Mouse (Mus musculus) kidney, postnatal 36 days (tissue): ENCODE measurements around the gene Rab4a.

Source experiments
- DNase-seq, 2 experiments: peaks; one replicate each; pipeline ENCODE4 v3.0.0; 2021 to 2022; ENCODE audit warnings: mixed read lengths in 2 of 2

The Rab4a gene

DNA sequence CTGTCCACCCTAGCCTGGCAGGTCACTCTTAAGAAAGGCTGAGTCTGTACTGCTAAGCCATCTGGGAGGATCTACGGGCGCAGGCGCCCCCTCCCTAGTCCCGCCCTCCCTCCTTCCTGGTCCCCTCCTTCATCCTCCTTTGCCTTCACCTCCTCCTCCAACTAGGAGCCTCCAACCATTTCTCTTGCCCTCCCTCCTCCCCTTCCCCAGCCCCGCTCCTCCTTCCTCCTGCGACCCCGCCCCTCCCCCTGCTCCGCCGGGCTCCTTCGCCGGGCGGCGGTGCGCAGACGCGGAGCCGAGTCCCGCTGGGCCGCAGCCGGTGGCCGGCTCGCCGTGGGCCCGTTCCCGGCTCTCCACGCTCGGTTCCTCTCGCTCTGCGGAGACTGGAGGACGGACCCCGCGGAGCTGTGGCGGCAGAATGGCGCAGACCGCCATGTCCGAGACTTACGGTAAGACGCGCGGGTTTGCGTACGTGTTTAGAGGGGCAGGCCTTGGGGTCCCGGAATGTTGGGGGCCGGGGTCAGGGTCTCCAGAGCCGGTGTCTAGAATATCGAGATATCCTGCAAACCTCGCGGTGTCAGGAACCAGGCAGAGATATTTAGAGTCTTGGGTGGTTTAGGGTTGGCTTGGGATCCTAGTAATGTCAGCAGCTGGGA is at the start of gene Rab4a:
TSS of gene Rab4a (plus strand) at position 268 of the 656 bp plus-strand sequence.
- DNase-seq, result peak; percentile 93 to 97

- peak in 1 of 2 experiments; percentile 20 for DNase-seq
Measured at GRCm38 (mm10) chr8:123756901-123757300, 48.9 kb upstream of the Rab4a start.

DNA sequence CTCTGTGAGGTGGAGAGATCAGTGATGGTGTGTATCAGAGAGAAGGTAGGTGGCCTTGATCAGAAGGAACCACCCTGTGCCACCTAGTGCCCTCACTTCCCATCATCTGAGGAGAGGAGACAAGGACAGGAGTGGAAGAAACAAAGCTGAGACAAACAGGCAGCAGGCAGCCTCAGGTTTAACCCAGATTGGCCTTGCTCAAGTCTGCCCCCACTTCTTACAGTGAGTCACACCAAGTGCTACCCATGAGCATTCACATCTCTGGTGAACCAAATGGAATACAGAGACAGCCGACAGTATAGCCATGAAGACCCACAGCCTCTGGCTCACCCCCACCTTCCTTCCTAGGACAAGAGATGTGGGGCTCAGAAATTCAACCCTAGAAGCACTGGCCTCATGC is 46.9 kb upstream of the Rab4a start:
- no peak for DNase-seq

GRCm38 (mm10) chr8:123759933-123760332 is 45.9 kb upstream of the Rab4a start:
- DNase-seq, result no peak

DNA sequence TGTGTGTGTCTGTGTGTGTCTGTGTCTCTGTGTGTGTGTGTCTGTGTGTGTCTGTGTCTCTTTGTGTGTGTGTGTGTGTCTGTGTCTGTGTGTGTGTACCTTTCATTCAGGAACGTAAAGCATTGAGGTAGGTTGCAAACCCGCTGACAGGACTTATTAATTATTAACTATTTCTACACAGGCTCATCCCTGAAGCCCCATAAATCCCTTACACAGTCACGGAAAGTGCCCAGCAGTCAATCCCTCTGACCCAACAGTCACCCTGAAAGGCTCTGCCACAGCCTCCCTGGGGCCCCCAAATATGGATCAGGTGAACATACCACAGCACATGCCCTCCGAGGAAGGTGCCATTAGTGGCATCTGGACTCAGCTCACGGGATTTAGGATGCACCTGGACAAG is 45.2 kb upstream of the Rab4a start:
- no peak for DNase-seq

- peak; percentile 13 to 32 for DNase-seq
Measured at GRCm38 (mm10) chr8:123761266-123761882, 44.4 kb upstream of the Rab4a start.

GRCm38 (mm10) chr8:123761883-123762270 is 43.9 kb upstream of the Rab4a start:
- DNase-seq, result no peak

- DNase-seq, result peak; percentile 20 to 21
Measured at GRCm38 (mm10) chr8:123763355-123763754, 42.4 kb upstream of the Rab4a start.

DNA sequence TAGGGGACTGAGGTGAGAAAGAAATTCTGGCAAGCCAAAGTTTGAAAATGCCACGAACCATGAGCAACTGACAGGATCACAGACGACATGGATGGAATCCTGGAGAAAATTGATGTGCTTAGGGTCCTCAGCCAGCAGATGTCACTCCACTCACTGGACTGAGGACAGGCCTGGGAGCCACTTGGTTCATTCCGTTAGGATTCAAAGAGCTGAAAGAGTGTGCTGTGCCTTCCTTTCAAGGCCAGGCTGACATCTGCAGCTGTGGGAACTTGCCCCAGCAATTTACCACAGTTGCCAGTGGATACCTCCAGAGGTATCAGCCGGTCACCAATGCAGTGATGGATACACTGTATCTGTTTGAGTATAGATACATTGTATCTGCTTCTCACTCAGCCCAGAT is 41.1 kb upstream of the Rab4a start:
- DNase-seq, result peak in 1 of 2 experiments; percentile 40

- DNase-seq, result no peak
Measured at GRCm38 (mm10) chr8:123766516-123766915, 39.3 kb upstream of the Rab4a start.

- DNase-seq, result no peak
Measured at GRCm38 (mm10) chr8:123767874-123768273, 37.9 kb upstream of the Rab4a start.

GRCm38 (mm10) chr8:123768492-123769356 is 37.1 kb upstream of the Rab4a start:
- DNase-seq, result peak; percentile 47 to 79

DNA sequence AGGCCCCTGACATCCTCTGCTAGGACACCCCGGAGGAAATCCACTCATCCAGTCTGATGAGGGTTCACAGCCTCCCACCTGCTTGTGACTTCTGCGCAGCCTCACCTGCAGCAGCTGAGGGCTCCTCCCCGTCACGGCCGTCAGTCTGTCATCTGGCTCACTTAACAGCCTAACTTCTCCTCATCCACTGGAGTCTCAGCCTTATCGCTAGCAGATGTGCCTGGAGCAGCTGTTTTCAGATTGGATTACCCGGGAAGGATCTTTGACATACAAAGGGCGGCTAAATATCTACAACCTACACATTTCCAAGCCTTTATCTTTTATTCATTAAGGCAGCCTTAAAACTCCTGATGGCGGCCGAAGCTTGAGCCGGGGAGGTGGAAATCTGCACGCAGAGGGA is 32.3 kb upstream of the Rab4a start:
- no peak for DNase-seq

DNA sequence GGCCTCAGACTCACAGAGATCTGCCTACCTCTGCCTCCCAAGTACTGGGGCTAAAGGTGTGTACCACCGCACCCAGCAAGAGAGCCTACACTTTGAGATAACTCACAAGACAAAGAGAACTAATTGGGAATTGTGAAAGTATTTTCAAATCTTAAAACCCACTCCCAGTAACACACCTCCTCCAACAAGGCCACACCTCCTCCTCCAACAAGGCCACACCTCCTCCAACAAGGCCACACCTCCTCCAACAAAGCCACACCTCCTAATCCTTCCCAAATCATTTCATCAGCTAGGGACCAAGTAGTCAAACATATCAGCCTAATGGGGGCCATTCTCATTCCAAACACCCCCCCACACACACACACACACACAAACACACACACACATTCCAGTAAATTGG is 31.3 kb upstream of the Rab4a start:
- no peak for DNase-seq

DNA sequence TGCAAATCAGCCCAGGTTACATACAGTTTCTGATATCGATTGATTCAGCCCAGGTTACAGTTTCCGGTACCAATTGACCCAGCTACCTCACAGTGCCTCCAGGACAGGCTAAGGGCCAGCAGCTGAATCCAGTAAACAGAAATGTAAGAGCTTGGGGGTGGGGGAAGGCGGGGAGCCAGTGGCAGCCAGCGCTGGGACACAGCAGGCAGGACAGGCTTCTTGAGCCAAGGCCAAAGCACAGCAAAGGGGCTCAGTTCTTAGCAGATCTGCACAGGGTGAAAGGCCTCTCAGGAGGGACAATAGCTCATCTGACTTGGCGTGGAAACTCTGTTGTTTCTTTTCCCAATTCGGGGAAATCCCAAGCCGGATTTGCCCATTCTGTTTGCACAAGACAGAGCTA is 28.5 kb upstream of the Rab4a start:
- DNase-seq, result no peak

DNA sequence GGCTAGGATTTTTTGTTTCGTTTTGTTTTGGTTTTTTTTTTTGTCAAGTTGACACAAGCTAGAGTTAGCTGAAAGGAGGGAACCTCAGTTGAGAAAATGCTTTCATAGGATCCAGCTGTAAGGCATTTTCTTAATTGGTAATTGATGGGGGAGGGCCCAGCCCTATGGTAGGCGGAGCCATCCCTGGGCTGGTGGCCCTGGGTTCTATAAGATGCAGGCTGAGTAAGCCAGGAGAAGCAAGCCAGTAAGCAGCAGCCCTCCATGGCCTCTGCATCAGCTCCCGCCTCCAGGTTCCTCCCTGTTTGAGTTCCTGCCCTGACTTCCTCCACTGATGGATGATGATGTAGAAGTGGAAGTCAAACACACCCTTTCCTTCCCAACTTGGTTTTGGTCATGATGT is 25.3 kb upstream of the Rab4a start:
- no peak for DNase-seq

GRCm38 (mm10) chr8:123781256-123781655 is 24.5 kb upstream of the Rab4a start:
- no peak for DNase-seq

DNA sequence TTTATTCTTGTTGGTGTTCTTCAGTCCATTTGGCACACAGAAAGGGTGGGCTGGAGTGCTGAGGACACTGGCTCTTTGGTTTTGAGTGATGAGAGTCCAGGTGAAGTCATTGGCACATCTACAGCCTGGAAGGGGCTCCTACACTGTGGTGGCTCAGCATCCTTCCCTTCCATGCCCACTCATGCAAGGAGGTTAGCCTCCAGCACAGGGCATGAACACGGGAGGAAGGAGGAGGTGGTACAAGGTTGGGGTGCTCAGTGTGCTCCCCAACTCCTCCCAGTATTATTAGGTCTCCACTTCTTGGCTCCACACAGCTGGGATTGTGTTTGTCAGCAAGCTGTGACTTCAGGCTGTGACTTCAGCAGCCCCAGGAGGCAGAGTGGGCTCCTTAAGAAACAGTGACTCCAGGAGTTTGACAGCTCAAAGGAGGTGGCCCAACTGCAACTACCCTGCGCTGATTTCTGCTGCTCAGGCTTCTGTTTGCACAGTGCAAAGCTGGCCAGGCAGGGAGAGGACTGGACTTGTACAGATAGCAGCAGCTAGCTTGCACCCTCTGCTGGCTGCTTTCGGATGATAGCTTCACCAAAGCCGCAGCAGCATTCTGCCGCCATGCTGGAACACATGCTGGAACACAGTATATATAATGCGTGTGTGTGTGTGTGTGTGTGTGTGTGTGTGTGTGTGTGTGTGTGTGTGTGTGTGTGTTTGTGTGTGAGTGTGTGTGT is 22.1 kb upstream of the Rab4a start:
- DNase-seq, result peak; percentile 79 to 90

DNA sequence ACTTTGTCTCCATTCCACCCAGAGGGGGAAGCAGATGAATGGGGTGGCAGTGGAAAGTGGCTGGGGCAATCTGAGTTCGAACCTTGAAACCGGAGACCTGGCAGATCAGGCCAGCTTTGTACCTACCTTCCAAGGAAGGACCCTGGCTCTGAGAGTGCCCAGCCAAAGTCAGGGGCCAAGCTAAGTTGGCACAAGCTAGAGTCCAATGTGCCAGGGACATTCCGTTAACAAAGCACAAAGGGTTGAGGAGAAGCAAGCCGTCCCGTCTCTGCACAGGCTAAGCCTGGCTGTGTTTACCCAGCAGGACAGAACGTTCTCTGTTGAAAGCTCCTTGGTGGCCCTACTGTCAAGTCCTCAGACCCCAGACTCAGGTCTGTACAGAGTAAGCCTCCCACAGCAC is 19.6 kb upstream of the Rab4a start:
- DNase-seq, result peak; percentile 12 to 48

DNA sequence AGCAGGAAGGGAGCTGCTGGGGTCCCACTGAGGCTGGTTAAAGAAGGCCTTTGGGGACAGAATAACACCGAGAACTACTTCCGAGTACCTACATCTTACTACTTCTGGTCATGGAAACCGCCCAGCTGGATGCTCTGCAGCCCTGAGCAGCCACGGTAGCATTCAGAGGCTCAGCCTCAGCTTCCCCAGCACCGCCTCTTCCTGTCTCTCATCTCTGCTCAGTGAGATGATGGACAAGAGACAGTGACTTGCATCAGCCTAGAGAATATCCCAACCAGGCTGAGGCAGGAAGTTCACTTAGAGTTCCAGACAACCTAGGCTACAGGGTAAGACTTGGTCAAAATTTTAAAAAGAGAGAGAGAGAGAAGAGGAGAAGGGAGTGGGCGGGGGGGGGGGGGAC is 19.1 kb upstream of the Rab4a start:
- DNase-seq, result no peak

DNA sequence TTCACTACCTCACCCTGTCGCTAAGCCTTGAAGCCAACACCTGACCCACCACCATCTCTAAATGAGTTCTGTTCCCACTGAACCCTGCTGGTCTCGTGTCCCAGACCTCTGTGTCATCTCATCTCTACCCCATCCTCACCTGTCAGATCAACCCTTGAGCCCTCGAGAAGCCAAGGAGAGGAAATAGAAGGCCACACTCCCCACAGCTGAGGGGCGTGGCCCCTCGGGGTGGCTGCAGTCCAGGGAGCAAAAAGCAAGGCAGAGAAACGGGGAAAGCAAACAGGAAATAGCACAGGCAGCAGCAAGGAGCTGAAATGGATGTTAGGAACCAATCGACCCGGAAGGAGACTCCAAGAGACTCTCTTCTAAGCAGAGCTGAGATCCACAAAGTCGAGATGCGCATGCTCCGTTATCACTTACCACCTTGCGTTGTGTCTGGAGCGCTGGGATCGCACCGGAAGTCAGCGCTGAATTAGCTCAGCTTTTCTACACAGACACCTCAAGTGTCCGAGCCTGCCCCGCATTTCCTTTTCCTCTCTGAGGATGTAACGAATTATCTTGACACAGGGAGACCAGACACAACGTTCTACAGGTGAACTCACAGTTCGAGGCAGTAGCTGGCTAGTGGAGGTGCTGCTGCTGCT is 18.4 kb upstream of the Rab4a start:
- DNase-seq, result no peak

DNA sequence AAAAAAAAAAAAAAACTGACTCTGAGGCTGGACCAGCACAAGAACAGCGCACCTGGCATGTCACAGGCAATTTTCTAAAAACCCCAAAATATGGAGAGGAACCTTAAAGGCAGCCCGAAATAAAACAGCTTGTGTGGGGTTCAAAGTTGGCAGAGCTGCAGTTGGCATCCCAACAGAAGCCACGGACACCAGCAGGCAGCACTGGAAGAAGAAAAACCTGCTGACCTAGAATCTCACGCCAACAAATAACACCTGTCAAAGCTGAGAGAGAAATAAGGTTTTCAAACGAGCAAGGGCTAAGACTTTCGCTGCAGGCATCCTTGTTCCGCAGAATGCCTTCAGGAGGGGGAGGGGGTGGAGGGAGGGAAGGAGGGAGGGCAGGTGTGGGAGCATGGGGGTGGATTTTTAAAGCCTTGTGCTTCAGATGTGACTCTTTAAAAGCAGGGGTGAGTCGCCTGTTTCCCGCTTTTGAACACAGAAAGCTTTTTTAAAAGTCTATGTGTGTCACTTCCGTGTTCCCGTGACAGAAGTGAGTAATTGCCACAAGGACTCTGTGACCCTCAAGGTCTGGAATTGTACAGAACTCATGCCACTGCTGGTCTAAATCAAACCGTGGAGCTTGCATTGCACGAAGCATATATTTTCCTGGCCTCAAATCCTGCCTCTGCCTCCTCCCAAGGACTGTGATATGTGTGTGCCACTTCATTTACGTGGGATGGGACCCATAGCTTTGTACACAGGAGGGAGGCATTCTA is 17.2 kb upstream of the Rab4a start:
- no peak for DNase-seq
